Mouse (Mus musculus): ENCODE data around the gene Abca13.
A peak's percentile ranks its signal among the peaks of the same experiment; 100 is the strongest.

Gene Abca13

GRCm38 (mm10) chr11:9531715-9532114, 340.0 kb downstream of the Abca13 start:
- no peak for DNase-seq (ENCODE audit: low read depth, low spot score)

GRCm38 (mm10) chr11:9533189-9533588, 341.4 kb downstream of the Abca13 start:
- DNase-seq (ENCODE audit: low read depth, low spot score): no peak

GRCm38 (mm10) chr11:9533658-9534202, 342.0 kb downstream of the Abca13 start:
- no peak for DNase-seq (ENCODE audit: low read depth, low spot score)

GRCm38 (mm10) chr11:9536811-9537210, 345.1 kb downstream of the Abca13 start:
- DNase-seq (ENCODE audit: low read depth, low spot score): no peak

- DNase-seq (ENCODE audit: low read depth, low spot score): peak; percentile 60
Observed at GRCm38 (mm10) chr11:9538328-9538727, 346.6 kb downstream of the Abca13 start.

GRCm38 (mm10) chr11:9560026-9560425, 368.3 kb downstream of the Abca13 start:
- DNase-seq (ENCODE audit: low read depth, low spot score): no peak

- no peak for DNase-seq (ENCODE audit: low read depth, low spot score)
Observed at GRCm38 (mm10) chr11:9568302-9568701, 376.6 kb downstream of the Abca13 start.

GRCm38 (mm10) chr11:9570319-9570718, 378.6 kb downstream of the Abca13 start:
- DNase-seq (ENCODE audit: low read depth, low spot score): no peak

GRCm38 (mm10) chr11:9574894-9575293, 383.2 kb downstream of the Abca13 start:
- DNase-seq (ENCODE audit: low read depth, low spot score): no peak

- DNase-seq (ENCODE audit: low read depth, low spot score): no peak
Observed at GRCm38 (mm10) chr11:9591757-9592316, 400.1 kb downstream of the Abca13 start.

- no peak for DNase-seq (ENCODE audit: low read depth, low spot score)
Observed at GRCm38 (mm10) chr11:9597299-9597698, 405.6 kb downstream of the Abca13 start.

- no peak for DNase-seq (ENCODE audit: low read depth, low spot score)
Observed at GRCm38 (mm10) chr11:9601096-9601495, 409.4 kb downstream of the Abca13 start.

- no peak for DNase-seq (ENCODE audit: low read depth, low spot score)
Observed at GRCm38 (mm10) chr11:9602137-9602536, 410.4 kb downstream of the Abca13 start.

- DNase-seq (ENCODE audit: low read depth, low spot score): no peak
Observed at GRCm38 (mm10) chr11:9608249-9608648, 416.5 kb downstream of the Abca13 start.

GRCm38 (mm10) chr11:9609075-9609474, 417.3 kb downstream of the Abca13 start:
- no peak for DNase-seq (ENCODE audit: low read depth, low spot score)

GRCm38 (mm10) chr11:9616133-9616532, 424.4 kb downstream of the Abca13 start:
- DNase-seq (ENCODE audit: low read depth, low spot score): no peak

GRCm38 (mm10) chr11:9616665-9617064, 424.9 kb downstream of the Abca13 start:
- no peak for DNase-seq (ENCODE audit: low read depth, low spot score)

- no peak for DNase-seq (ENCODE audit: low read depth, low spot score)
Observed at GRCm38 (mm10) chr11:9619986-9620385, 428.2 kb downstream of the Abca13 start.

- DNase-seq (ENCODE audit: low read depth, low spot score): no peak
Observed at GRCm38 (mm10) chr11:9622888-9623287, 431.1 kb downstream of the Abca13 start.

GRCm38 (mm10) chr11:9624753-9625152, 433.0 kb downstream of the Abca13 start:
- DNase-seq (ENCODE audit: low read depth, low spot score): no peak

GRCm38 (mm10) chr11:9625812-9626211, 434.1 kb downstream of the Abca13 start:
- no peak for DNase-seq (ENCODE audit: low read depth, low spot score)

- DNase-seq (ENCODE audit: low read depth, low spot score): no peak
Observed at GRCm38 (mm10) chr11:9647272-9647671, 455.5 kb downstream of the Abca13 start.

GRCm38 (mm10) chr11:9647991-9648390, 456.2 kb downstream of the Abca13 start:
- peak; percentile 10 for DNase-seq (ENCODE audit: low read depth, low spot score)
